Mouse (Mus musculus) bone marrow, adult 2 months (tissue): Measurements from ENCODE around the gene Rab36. TPM values are rescaled to one million over a fixed set of nuclear protein-coding genes. Genes with fewer than 3 reads are reported as not detected.

Source experiments
- H3K27ac ChIP-seq: fragments of 200-500 bp; 2 replicates; pipeline ENCODE4 v1.5.1; 2012; ENCODE audit warnings: low read depth, mild to moderate bottlenecking, control low read depth, inconsistent platforms, low read length; ENCODE audit not compliant: control insufficient read depth, poor library complexity, insufficient read depth
- H3K4me1 ChIP-seq: fragments of 200-500 bp; 2 replicates; pipeline ENCODE4 v1.6.1; 2011; ENCODE audit warnings: low read length; ENCODE audit not compliant: control insufficient read depth, insufficient read depth
- H3K4me3 ChIP-seq: fragments of 200-500 bp; replicated peaks from 2 replicates; pipeline ENCODE3; 2011; ENCODE audit warnings: mild to moderate bottlenecking, low read depth, low read length, control low read depth; ENCODE audit not compliant: control insufficient read depth
- CTCF ChIP-seq: fragments of 200-500 bp; IDR thresholded peaks from 2 replicates; pipeline ENCODE4 v1.5.1; 2011; ENCODE audit warnings: low read length, control low read depth; ENCODE audit not compliant: control insufficient read depth, insufficient read depth
- POLR2A ChIP-seq: fragments of 200-500 bp; IDR thresholded peaks from 2 replicates; pipeline ENCODE4 v1.6.1; 2011; ENCODE audit warnings: low read depth, mild to moderate bottlenecking, control low read depth, low read length, borderline replicate concordance; ENCODE audit not compliant: control insufficient read depth
- whole genome bisulfite sequencing: fragments of 180-500 bp; shearing (Covaris S2); methylation state at CpG from one replicate; pipeline ENCODE4 v1.1.7; 2018; 5-methylcytosine and 5-hydroxymethylcytosine counted together
- polyA plus RNA-seq: library from polyadenylated mRNA; stranded (reverse); fragments of >200 nt; gene quantifications from 2 replicates; pipeline ENCODE4 v1.2.4, GENCODE M21; 2011; ENCODE audit warnings: low replicate concordance; ENCODE audit not compliant: missing spikeins, insufficient read depth, insufficient read length

Gene Rab36
- polyA plus RNA-seq, 1 experiment: 9.9 TPM

DNA sequence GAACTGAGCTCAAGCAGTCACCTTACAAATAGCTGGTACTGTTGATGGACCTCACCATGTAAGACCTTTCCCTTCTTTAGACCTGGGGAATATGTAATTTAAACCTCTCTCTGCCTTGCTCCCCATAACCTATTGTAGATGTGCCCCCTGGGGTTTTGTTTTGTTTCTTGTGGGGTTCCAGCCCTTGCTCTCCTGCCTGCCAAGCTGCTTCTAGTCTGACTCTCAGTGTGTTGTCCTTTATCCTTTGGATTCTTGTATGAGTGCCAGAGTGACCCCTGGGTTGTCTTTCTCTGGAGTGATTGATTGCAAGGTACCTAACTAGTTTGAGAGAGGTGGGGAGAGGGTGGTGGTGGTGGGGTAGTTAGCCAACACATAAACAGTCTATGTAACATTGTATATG lies 30.6 kb downstream of the Rab36 start:
- Histone ChIP-seq H3K27ac (no peak overlapping the region), H3K4me3 (no peak overlapping the region), H3K4me1 (peaks cover 1% of the 10 kb centered on the region; the same call in 1 of the 2 replicates)
- no peak for TF ChIP-seq CTCF
- TF ChIP-seq POLR2A: no peak

DNA sequence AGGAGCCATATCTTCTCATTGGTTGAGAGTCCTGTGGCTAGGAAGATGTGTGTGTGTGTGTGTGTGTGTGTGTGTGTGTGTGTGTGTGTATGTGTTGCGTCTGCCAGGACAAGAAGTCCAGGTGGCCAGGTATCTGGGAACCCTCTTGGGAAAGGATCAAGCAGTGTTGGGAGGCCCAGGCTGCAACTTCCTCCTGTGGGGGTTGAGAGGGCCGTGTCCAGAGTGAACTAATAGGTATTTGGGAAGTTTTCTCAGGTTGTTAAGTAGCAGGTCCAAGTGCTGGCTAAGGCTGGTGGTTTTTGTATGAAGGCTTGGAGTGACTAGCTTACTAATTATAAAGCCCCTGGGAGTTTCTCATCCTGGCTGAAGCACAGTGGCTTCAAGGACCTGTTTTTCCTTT lies 31.2 kb downstream of the Rab36 start:
- peaks cover 1% of the 10 kb centered on the region; the same call in 1 of the 2 replicates for H3K4me1 ChIP-seq
- no peak overlapping the region for H3K27ac ChIP-seq
- 27% methylated on average over 2 of the region's 2 CpGs for WGBS

DNA sequence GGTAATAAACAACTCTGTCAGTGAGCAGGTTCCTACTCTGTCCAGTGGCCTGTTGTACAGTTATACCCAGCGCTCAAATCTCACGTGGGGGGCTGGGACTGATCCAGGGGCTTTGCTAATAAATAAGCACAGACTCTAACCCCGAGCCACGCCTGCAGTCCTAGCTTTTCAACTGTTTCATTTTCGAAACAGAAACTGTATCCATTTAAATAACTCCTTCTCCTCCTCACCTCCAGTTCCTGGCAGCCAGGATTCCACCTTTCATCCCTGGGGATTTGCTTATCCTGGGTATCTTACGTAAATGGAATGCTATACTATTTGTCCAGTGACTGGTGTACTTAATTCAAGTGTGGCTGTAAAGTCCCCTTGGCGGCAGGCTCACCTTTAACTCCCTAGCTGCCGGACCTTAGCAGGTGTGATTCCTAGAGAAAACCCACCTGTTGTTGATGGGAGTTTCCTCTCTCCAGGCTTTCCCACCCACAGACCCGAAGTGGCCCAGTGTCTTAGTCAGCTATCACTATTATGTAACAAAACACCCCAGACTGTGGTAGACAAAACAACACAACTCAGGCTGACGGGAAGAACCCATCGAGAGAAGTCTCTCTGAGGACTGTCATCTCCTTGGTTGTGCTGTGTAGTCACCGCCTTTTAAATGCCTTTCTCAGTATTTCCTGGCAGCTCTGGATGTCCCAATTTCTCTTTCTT lies 31.9 kb downstream of the Rab36 start:
- Histone ChIP-seq H3K4me3 (no peak overlapping the region), H3K27ac (no peak overlapping the region), H3K4me1 (peaks cover 1% of the 10 kb centered on the region; the same call in 1 of the 2 replicates)
- WGBS: 52% methylated on average over 12 of the region's 12 CpGs
- TF ChIP-seq POLR2A: no peak
- no peak for TF ChIP-seq CTCF

More for the DNA sequence above, 31.2 kb downstream of the Rab36 start:
- TF ChIP-seq POLR2A (no peak), CTCF (no peak)
- no peak overlapping the region for H3K4me3 ChIP-seq

DNA sequence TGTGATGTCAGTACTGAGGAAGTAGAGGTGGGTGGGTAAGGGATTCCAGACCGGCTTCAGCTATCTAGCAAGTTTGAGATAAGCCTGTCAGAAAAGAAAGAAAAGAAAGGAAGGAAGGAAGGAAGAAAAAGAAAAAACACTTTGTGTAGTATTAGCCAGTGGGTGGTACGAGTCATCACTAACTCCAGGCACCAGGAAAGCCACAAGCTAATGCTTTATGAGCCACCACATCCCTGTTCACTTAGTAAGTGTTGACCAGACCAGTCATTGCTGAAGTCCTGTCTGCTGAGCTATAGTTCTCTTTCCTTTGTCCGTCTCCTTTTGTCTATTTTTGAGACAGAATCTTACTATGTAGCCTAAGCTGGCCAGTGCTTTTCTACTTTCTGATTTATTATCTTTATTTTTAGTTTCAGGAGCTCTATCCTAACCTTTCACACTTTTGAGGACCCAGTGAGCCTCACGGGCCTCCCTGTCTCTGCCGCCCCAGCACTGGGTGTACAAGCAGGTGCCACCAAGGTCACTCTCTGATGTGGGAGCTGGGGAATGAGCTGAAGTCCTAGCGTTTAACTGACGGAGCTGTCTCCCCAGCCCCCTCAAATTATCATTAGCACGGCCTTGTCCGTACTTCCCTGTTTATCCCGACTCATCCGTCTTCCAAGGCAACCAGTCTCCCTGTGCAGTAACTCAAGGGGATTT lies 33.6 kb downstream of the Rab36 start:
- Histone ChIP-seq H3K27ac (no peak overlapping the region), H3K4me3 (no peak overlapping the region), H3K4me1 (peaks cover 1% of the 10 kb centered on the region; the same call in 1 of the 2 replicates)
- no peak for TF ChIP-seq CTCF
- TF ChIP-seq POLR2A: no peak
- 61% methylated on average over 11 of the region's 11 CpGs for WGBS

DNA sequence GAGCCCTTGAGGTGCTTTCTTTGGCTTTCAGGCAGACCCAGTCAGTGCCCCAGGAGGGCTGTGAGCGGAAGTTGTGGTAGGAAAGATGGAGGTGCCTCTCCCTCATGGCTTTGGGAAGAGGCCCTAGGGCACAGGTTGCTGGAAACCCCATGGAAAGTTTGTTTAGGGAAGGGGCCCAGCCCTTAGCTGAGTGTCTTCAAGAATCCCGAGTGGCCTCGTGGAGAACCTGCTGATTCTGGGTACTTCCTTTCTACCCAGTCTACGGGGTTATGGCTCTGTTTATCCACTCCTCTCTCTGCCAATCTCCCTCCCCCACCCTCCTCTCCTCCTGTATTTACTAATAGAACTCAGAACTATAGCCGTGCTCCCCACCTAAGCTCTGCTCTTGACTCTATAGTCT lies 38.8 kb downstream of the Rab36 start:
- Histone ChIP-seq H3K4me1 (peaks cover 6% of the 10 kb centered on the region), H3K4me3 (no peak overlapping the region), H3K27ac (no peak overlapping the region)
- TF ChIP-seq POLR2A (no peak), CTCF (no peak)
- 56% methylated on average over 5 of the region's 5 CpGs for WGBS

DNA sequence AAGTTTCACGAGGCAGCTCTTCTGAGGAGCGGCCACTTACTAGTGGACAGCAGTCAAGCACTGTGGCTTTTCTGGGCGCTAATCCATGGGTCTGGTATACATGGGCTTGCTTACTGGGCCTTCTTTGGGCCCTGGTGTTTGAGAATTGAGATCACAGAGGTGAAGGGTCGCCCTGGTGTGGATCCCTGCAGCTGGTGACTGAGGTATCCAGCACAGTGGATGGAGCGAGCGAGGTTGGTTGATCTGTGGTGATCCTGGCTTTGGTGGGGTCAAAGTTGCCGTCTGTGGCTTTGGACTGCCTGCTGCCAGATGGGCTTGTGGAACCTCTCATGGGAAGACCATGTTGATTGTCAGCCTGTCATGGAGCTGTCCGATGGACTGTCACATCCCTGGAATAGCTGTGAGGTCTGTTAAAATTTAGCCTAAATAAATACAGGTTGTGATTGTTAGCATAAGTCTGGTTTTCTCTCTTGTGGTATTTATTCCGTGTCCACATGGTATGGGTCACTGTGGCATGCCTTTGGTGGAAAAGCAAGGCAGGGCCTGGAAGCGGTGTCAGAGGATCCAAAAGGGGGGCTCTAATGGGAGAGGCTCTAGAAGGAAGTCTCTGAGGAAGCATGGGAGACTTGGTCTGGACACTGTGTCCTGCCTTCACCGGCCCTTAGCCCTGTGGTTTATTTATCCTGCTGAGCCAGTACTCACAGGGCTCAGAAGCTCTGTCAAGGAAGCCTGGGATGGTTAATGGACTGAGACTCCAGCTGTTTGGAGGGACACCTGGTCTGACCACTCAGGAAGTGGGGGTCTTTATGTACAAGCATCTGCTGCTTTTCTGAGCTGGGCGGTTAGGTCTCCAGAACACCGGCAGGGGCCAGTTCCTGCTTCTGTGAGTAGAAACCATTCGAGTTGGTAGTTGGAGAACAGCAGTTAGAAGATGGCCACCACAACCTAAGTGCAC lies 41.6 kb downstream of the Rab36 start:
- no peak for TF ChIP-seq CTCF
- no peak for TF ChIP-seq POLR2A
- Histone ChIP-seq H3K27ac (peak overlapping the region; percentile 70), H3K4me1 (peaks cover 6% of the 10 kb centered on the region), H3K4me3 (no peak overlapping the region)
- 59% methylated on average over 14 of the region's 14 CpGs for WGBS

DNA sequence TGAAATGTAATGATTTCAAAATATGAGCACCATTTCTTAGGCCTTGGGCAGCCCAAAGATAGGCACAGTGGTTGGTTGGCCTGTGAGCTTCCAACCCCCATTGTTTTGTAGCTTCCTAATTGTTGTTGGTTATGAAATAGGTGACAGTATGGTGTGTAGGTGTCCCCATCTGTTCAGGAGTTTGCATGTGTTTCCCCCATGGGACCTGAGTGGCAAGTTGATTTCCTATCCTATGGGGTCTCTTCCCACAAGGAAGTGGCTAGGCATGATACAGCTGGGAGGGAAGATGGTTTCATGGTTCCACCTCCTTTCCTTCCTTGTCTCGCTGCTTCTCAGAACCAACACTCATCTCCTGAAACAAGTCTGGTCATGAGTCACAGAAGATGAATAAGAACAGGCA lies 48.5 kb downstream of the Rab36 start:
- no peaks in the 10 kb centered on the region for H3K4me1 ChIP-seq
- H3K4me3 ChIP-seq: no peak overlapping the region
- 59% methylated on average over 1 of the region's 1 CpGs for WGBS
- no peak overlapping the region for H3K27ac ChIP-seq
- TF ChIP-seq CTCF (no peak), POLR2A (no peak)

DNA sequence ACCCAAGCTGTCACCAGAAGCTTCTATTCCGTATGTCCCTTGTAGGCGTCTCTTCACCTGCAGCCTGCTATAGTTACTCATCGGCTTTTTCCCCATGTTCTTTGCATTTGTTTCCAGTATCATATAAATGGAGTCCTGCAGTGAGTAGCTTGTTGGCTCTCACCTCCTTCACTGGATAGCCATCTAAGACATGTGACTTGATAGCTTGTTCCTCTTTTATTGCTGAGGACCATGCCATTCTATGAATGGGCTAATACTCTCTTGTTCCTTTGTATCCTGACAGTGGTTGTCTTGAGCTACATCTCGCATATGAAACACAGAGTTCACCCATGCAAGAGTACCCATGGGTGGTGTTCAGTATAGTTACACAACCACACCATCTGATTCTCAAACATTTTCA lies 51.6 kb downstream of the Rab36 start:
- Histone ChIP-seq H3K4me1 (no peaks in the 10 kb centered on the region; the same call in 1 of the 2 replicates), H3K4me3 (no peak overlapping the region), H3K27ac (no peak overlapping the region)
- WGBS: 77% methylated on average over 4 of the region's 4 CpGs
- TF ChIP-seq POLR2A: no peak
- TF ChIP-seq CTCF: no peak
